Mouse (Mus musculus) 3T3-L1 (cell line): Measurements from ENCODE around the gene Ppm1h.

ENCODE experiments used
- DNase-seq: peaks from one replicate; pipeline ENCODE4 v3.0.0-alpha.2; 2015; ENCODE audit warnings: low read depth, low spot score

Gene Ppm1h

DNA sequence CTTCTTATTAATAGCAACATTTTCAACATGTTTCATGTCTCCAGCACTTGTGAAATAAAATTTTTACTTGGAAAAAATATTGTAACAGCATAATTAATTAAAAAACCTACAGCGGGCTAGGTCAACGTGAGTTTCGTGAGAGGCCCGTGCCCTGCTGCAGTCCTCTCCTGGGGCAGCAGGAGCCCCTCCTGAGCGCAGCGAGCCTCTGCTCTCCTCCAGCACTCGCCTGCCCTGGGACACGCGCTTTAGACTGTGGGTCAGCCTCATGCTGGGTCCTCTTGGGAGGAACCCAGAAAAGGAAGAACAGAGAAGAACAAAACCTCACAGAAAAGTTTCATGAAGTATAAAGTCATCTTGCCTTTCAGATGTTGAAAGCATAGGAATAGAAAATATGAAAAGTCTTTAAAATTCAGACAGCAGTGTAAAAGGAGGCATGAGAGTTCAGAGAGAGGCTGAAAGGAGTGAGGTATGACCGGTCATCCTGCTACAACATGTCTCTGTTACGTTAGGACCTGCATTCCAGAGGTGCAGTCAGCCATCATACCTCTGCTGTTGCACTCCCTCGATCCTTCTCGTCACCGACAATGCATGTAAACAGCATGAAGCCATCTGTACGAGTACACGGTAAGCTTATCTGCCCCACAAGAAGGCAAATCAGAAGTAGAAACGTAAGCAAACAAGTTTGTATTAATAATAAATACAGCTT lies 316.0 kb downstream of the Ppm1h start:
- no peak for DNase-seq
